Mouse (Mus musculus) liver, adult 2 months (tissue): Measurements from ENCODE around the gene Npc2. TPM values are rescaled to one million over a fixed set of nuclear protein-coding genes. Genes with fewer than 3 reads are reported as not detected.

Source experiments
- DNase-seq: peaks from one replicate; pipeline ENCODE4 v3.0.0-alpha.2; 2011; ENCODE audit warnings: low read depth, low spot score; ENCODE audit errors: extremely low read depth
- H3K27ac ChIP-seq: fragments of 200-500 bp; replicated peaks from 2 replicates; pipeline ENCODE4 v1.5.1; 2012; ENCODE audit warnings: low read depth, mild to moderate bottlenecking, control low read depth, inconsistent platforms, low read length; ENCODE audit not compliant: insufficient read depth
- H3K27me3 ChIP-seq: fragments of 200-500 bp; 2 replicates; pipeline ENCODE4 v1.6.1; 2012; ENCODE audit warnings: mild to moderate bottlenecking, moderate library complexity, low read length, inconsistent platforms; ENCODE audit not compliant: control insufficient read depth, insufficient read depth
- H3K36me3 ChIP-seq: fragments of 200-500 bp; 2 replicates; pipeline ENCODE4 v1.6.1; 2012; ENCODE audit warnings: low read length, inconsistent platforms; ENCODE audit not compliant: control insufficient read depth, insufficient read depth
- H3K4me1 ChIP-seq: fragments of 200-500 bp; 2 replicates; pipeline ENCODE4 v1.6.1; 2011; ENCODE audit warnings: low read length; ENCODE audit not compliant: control insufficient read depth, insufficient read depth
- H3K4me3 ChIP-seq: fragments of 200-500 bp; 2 replicates; pipeline ENCODE4 v1.5.1; 2011; ENCODE audit warnings: low read depth, mild to moderate bottlenecking, control low read depth, low read length, moderate library complexity; ENCODE audit not compliant: insufficient read depth
- H3K79me2 ChIP-seq: fragments of 200-500 bp; 2 replicates; pipeline ENCODE4 v1.6.1; 2012; ENCODE audit warnings: inconsistent platforms, mild to moderate bottlenecking, low read length, moderate library complexity; ENCODE audit not compliant: control insufficient read depth, insufficient read depth
- H3K9ac ChIP-seq: fragments of 200-500 bp; 2 replicates; pipeline ENCODE4 v1.6.1; 2012; ENCODE audit warnings: low read depth, mild to moderate bottlenecking, control low read depth, inconsistent platforms, low read length
- CTCF ChIP-seq: fragments of 200-500 bp; IDR thresholded peaks from 2 replicates; pipeline ENCODE4 v1.5.1; 2011; ENCODE audit warnings: low read depth, low read length, control low read depth
- POLR2A ChIP-seq: fragments of 200-500 bp; IDR thresholded peaks from 2 replicates; pipeline ENCODE4 v1.6.1; 2011; ENCODE audit warnings: low read length, control low read depth; ENCODE audit not compliant: insufficient read depth; ENCODE audit errors: extremely low read depth
- WGBS: fragments of 180-500 bp; shearing (Covaris S2); methylation state at CpG from one replicate; pipeline ENCODE4 v1.1.7; 2018; 5-methylcytosine and 5-hydroxymethylcytosine counted together
- polyA plus RNA-seq: library from polyadenylated mRNA; depleted of rRNA; stranded (reverse); fragments of >200 nt; gene quantifications from 2 replicates; pipeline ENCODE4 v1.2.3, GENCODE M21; 2012; rRNA removed
- total RNA-seq: library from RNA; depleted of rRNA; stranded (reverse); fragments of >200 nt; gene quantifications from 2 replicates; pipeline ENCODE4 v1.2.3, GENCODE M21; 2014; rRNA removed

The Npc2 gene
- total and polyA plus RNA-seq, 2 experiments, result 40.2 to 85.8 TPM

- no peak for DNase-seq
- Histone ChIP-seq H3K27ac (no peak overlapping the region), H3K4me3 (no peak overlapping the region), H3K36me3 (no peaks in the 10 kb centered on the region), H3K4me1 (no peaks in the 10 kb centered on the region), H3K9ac (no peak overlapping the region), H3K27me3 (no peaks in the 10 kb centered on the region), H3K79me2 (no peaks in the 10 kb centered on the region)
- 85% methylated on average over 6 of the region's 6 CpGs for WGBS
- TF ChIP-seq CTCF, result no peak
- TF ChIP-seq POLR2A, result no peak
Observed at GRCm38 (mm10) chr12:84714578-84714977, 58.4 kb downstream of the Npc2 start.

- no peaks in the 10 kb centered on the region for H3K27me3 ChIP-seq
- H3K36me3 ChIP-seq, result no peaks in the 10 kb centered on the region
- no peak for DNase-seq
- WGBS, result 17% methylated on average over 14 of the region's 14 CpGs
- no peak overlapping the region for H3K9ac ChIP-seq
- TF ChIP-seq POLR2A (no peak), CTCF (no peak)
- H3K79me2 ChIP-seq, result no peaks in the 10 kb centered on the region
- no peak overlapping the region for H3K27ac ChIP-seq
- H3K4me1 ChIP-seq, result no peaks in the 10 kb centered on the region; the same call in 1 of the 2 replicates
- H3K4me3 ChIP-seq, result no peak overlapping the region
Observed at GRCm38 (mm10) chr12:84709842-84710439, 63.0 kb downstream of the Npc2 start.

- DNase-seq, result no peak
- H3K4me1 ChIP-seq, result no peaks in the 10 kb centered on the region; the same call in 1 of the 2 replicates
- 91% methylated on average over 4 of the region's 4 CpGs for WGBS
Observed at GRCm38 (mm10) chr12:84707804-84708203, 65.1 kb downstream of the Npc2 start.

GRCm38 (mm10) chr12:84706886-84707285 is 66.1 kb downstream of the Npc2 start:
- 71% methylated on average over 4 of the region's 4 CpGs for WGBS

More at GRCm38 (mm10) chr12:84707804-84708203, 65.1 kb downstream of the Npc2 start:
- TF ChIP-seq CTCF (no peak), POLR2A (no peak)
- H3K36me3 ChIP-seq, result no peaks in the 10 kb centered on the region
- no peaks in the 10 kb centered on the region; the same call in 1 of the 2 replicates for H3K27me3 ChIP-seq
- H3K79me2 ChIP-seq, result no peaks in the 10 kb centered on the region
- H3K9ac ChIP-seq, result no peak overlapping the region
- no peak overlapping the region for H3K4me3 ChIP-seq
- no peak overlapping the region for H3K27ac ChIP-seq

More at GRCm38 (mm10) chr12:84706886-84707285, 66.1 kb downstream of the Npc2 start:
- DNase-seq, result no peak
- no peaks in the 10 kb centered on the region for H3K36me3 ChIP-seq
- no peak overlapping the region for H3K4me3 ChIP-seq
- H3K27me3 ChIP-seq, result no peaks in the 10 kb centered on the region; the same call in 1 of the 2 replicates
- no peak overlapping the region for H3K27ac ChIP-seq
- H3K79me2 ChIP-seq, result no peaks in the 10 kb centered on the region
- H3K4me1 ChIP-seq, result no peaks in the 10 kb centered on the region; the same call in 1 of the 2 replicates
- H3K9ac ChIP-seq, result no peak overlapping the region
- TF ChIP-seq POLR2A (no peak), CTCF (no peak)

Other genes with a start within 250 kb of the Npc2 start
- not detected in 2 replicates for gene Vsx2, start 203.4 kb downstream of the Npc2 start, total RNA-seq
- gene Vsx2, start 203.4 kb downstream of the Npc2 start, polyA plus RNA-seq, result not detected in 2 replicates
- gene Abcd4, start 155.7 kb downstream of the Npc2 start, total RNA-seq, result 5.8 and 6.5 TPM in 2 replicates
- 12.5 and 14.2 TPM in 2 replicates for gene Abcd4, start 155.7 kb downstream of the Npc2 start, polyA plus RNA-seq
- not detected in 2 replicates for gene Vrtn, start 132.1 kb downstream of the Npc2 start, total RNA-seq
- gene Vrtn, start 132.1 kb downstream of the Npc2 start, polyA plus RNA-seq, result not detected in 2 replicates
- not detected in 2 replicates for gene Syndig1l, start 74.3 kb downstream of the Npc2 start, total RNA-seq
- not detected in 2 replicates for gene Syndig1l, start 74.3 kb downstream of the Npc2 start, polyA plus RNA-seq
- gene Isca2, start 99 bp upstream of the Npc2 start, total RNA-seq, result 41.4 and 44.0 TPM in 2 replicates
- gene Isca2, start 99 bp upstream of the Npc2 start, polyA plus RNA-seq, result 48.2 and 54.3 TPM in 2 replicates
- gene Ltbp2, start 103.4 kb upstream of the Npc2 start, total RNA-seq, result 0.65 and 1.0 TPM in 2 replicates
- 0.77 and 1.7 TPM in 2 replicates for gene Ltbp2, start 103.4 kb upstream of the Npc2 start, polyA plus RNA-seq
- gene Fcf1, start 197.7 kb upstream of the Npc2 start, total RNA-seq, result 47.5 and 59.7 TPM in 2 replicates
- gene Fcf1, start 197.7 kb upstream of the Npc2 start, polyA plus RNA-seq, result 21.7 and 23.2 TPM in 2 replicates
- gene Arel1, start 197.7 kb upstream of the Npc2 start, total RNA-seq, result 22.2 and 22.4 TPM in 2 replicates
- gene Arel1, start 197.7 kb upstream of the Npc2 start, polyA plus RNA-seq, result 17.6 and 21.0 TPM in 2 replicates
- 16.9 TPM in 2 replicates for gene Ylpm1, start 223.2 kb upstream of the Npc2 start, total RNA-seq
- 4.7 and 5.2 TPM in 2 replicates for gene Ylpm1, start 223.2 kb upstream of the Npc2 start, polyA plus RNA-seq